Mouse (Mus musculus) neural tube, embryonic 12.5 days (tissue): ENCODE measurements around the gene Grin2a. TPM values are rescaled to one million over a fixed set of nuclear protein-coding genes. Genes with fewer than 3 reads are reported as not detected.

Experiments used
- ATAC-seq: fragments of 200-750 bp; cut with Nextera tagmentation; 2 replicates; pipeline ENCODE4 v1.8.0; 2017; ENCODE audit warnings: low read depth, mild to moderate bottlenecking, moderate TSS enrichment, moderate library complexity; ENCODE audit not compliant: low FRiP score
- H3K27ac ChIP-seq: fragments of 300-500 bp; sonication (generic); 2 replicates; pipeline ENCODE4 v1.5.1; 2016
- H3K27me3 ChIP-seq: fragments of 300-500 bp; sonication (generic); replicated peaks from 2 replicates; pipeline ENCODE4 v1.6.1; 2016; ENCODE audit warnings: mild to moderate bottlenecking
- H3K36me3 ChIP-seq: fragments of 300-500 bp; sonication (generic); 2 replicates; pipeline ENCODE4 v1.6.1; 2016; ENCODE audit warnings: mild to moderate bottlenecking
- H3K4me1 ChIP-seq: fragments of 300-500 bp; sonication (generic); 2 replicates; pipeline ENCODE4 v1.6.1; 2016
- H3K4me2 ChIP-seq: fragments of 300-500 bp; sonication (generic); replicated peaks from 2 replicates; pipeline ENCODE4 v1.6.1; 2016; ENCODE audit warnings: mild to moderate bottlenecking
- H3K4me3 ChIP-seq: fragments of 300-500 bp; sonication (generic); 2 replicates; pipeline ENCODE4 v1.5.1; 2016
- H3K9ac ChIP-seq: fragments of 300-500 bp; sonication (generic); 2 replicates; pipeline ENCODE4 v1.6.1; 2016; ENCODE audit warnings: mild to moderate bottlenecking
- H3K9me3 ChIP-seq: fragments of 300-500 bp; sonication (generic); 2 replicates; pipeline ENCODE4 v1.6.1; 2016; ENCODE audit warnings: mild to moderate bottlenecking
- WGBS: fragments of 180-500 bp; shearing (Covaris S2); methylation state at CpG from one replicate; pipeline ENCODE4 v1.1.7; 2016; 5-methylcytosine and 5-hydroxymethylcytosine counted together
- polyA plus RNA-seq: library from polyadenylated mRNA; unstranded; fragments of >200 nt; fragmentation: Nextera tagmentation; extraction: Ambion mirVana; gene quantifications from 2 replicates; pipeline ENCODE4 v1.2.1, GENCODE M21; 2016

Grin2a gene
- polyA plus RNA-seq, 1 experiment from 2014 or later: 2.3 TPM

DNA sequence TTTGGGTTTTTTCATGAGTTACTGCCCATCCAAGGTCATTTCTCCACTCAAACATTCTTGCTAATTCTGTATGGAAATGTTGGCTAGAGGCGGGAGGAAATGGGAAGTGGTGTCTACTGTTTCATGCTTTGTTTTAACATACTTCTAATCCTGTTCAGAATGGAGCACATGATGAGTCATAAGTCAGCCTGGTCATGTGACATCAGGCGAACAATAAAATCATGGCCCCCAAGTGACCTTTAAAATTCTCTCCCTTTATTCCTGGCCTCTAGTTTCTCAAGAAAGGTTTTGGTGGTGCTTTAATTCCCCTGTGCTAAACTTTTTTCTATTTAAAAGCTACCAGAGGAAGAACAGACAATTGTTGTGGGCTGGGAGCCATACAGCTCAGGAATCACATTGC, 161.1 kb downstream of the Grin2a start:
- WGBS: 85% methylated on average over 2 of the region's 2 CpGs
- no peak overlapping the region for H3K4me3 ChIP-seq
- H3K36me3 ChIP-seq: no peaks in the 10 kb centered on the region
- H3K27me3 ChIP-seq: no peaks in the 10 kb centered on the region
- no peak for ATAC-seq
- no peak overlapping the region for H3K9ac ChIP-seq
- H3K4me2 ChIP-seq: no peak overlapping the region
- H3K4me1 ChIP-seq: no peaks in the 10 kb centered on the region
- H3K9me3 ChIP-seq: no peaks in the 10 kb centered on the region
- no peak overlapping the region for H3K27ac ChIP-seq

DNA sequence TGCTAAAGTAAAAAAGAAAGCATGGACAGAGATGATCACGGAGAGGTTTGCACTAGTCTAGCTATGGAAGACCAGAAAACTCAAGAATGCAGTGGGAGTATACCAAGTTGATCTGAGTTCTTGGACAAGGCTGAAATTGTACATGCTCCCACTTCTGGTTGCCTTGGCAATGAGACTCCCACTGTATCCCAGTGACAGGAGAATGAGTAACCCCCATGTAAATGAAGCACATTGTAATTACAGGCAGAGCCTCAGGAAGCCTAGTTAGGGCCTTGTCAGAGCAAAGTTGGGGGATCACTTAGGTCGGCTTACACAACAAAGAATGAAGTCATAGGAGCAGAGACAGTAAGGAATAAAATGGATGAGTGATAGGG, 170.3 kb downstream of the Grin2a start:
- 69% methylated on average over 2 of the region's 2 CpGs for WGBS

GRCm38 (mm10) chr16:9824436-9825109, 170.8 kb downstream of the Grin2a start:
- no peak for ATAC-seq
- 84% methylated on average over 4 of the region's 4 CpGs for WGBS
- Histone ChIP-seq H3K9me3 (no peaks in the 10 kb centered on the region), H3K27me3 (no peaks in the 10 kb centered on the region), H3K27ac (no peak overlapping the region), H3K4me3 (no peak overlapping the region), H3K36me3 (no peaks in the 10 kb centered on the region), H3K9ac (no peak overlapping the region), H3K4me2 (no peak overlapping the region), H3K4me1 (no peaks in the 10 kb centered on the region)

More for the DNA sequence above, 170.3 kb downstream of the Grin2a start:
- no peak overlapping the region for H3K9ac ChIP-seq
- no peak overlapping the region for H3K4me2 ChIP-seq
- H3K36me3 ChIP-seq: no peaks in the 10 kb centered on the region
- H3K27ac ChIP-seq: no peak overlapping the region
- H3K9me3 ChIP-seq: no peaks in the 10 kb centered on the region
- H3K4me3 ChIP-seq: no peak overlapping the region
- ATAC-seq: no peak
- no peaks in the 10 kb centered on the region for H3K27me3 ChIP-seq
- H3K4me1 ChIP-seq: no peaks in the 10 kb centered on the region

DNA sequence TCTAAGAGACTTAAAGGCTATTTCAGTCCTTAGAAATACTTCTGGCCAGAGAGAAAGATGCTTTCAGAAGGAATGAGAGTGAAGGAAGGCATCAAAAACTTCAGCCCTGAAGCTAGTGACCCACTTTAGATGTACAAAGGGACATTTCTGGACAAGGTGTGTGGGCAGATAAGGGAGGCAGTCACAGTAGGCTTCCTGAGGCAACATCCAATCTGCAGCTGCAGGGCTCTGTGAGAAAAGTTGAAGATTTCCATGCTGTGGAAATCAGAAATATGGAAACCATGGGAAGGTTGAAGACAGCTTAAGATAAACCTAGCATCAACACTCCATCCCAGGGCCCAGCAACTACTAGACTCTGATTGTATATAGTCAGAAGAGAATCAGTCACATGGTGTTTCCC, 171.7 kb downstream of the Grin2a start:
- H3K27me3 ChIP-seq: no peaks in the 10 kb centered on the region
- H3K27ac ChIP-seq: no peak overlapping the region
- H3K9ac ChIP-seq: no peak overlapping the region
- no peak for ATAC-seq
- no peak overlapping the region for H3K4me2 ChIP-seq
- H3K36me3 ChIP-seq: no peaks in the 10 kb centered on the region
- no peaks in the 10 kb centered on the region for H3K9me3 ChIP-seq
- no peaks in the 10 kb centered on the region for H3K4me1 ChIP-seq
- no peak overlapping the region for H3K4me3 ChIP-seq

DNA sequence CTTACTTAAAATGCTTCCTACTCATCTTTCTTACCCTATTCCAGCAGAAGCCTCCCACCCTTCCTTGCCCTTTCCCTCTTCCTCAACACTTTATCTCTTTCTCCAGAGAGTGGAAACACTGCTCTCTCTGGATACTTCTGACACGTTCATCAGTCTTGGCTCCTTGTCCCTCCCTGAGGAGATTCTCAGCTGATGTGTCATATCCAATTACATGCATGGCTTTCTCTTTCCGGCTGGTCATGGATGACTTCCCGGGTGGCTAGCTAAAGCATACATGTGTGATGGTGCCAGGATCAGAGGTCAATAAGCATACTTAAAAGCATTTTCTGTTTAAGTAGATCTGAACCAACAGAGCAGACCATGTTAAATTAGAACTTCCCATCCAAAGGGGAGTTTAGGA, 175.9 kb downstream of the Grin2a start:
- WGBS: 56% methylated on average over 3 of the region's 3 CpGs

GRCm38 (mm10) chr16:9801338-9801737, 194.0 kb downstream of the Grin2a start:
- ATAC-seq: no peak
- no peaks in the 10 kb centered on the region for H3K27me3 ChIP-seq
- H3K4me1 ChIP-seq: no peaks in the 10 kb centered on the region
- H3K9ac ChIP-seq: no peak overlapping the region
- no peak overlapping the region for H3K4me3 ChIP-seq
- H3K36me3 ChIP-seq: no peaks in the 10 kb centered on the region
- WGBS: 90% methylated on average over 8 of the region's 8 CpGs
- H3K4me2 ChIP-seq: no peak overlapping the region
- no peak overlapping the region for H3K27ac ChIP-seq
- H3K9me3 ChIP-seq: no peaks in the 10 kb centered on the region

More for the DNA sequence above, 175.9 kb downstream of the Grin2a start:
- Histone ChIP-seq H3K27me3 (no peaks in the 10 kb centered on the region), H3K4me3 (no peak overlapping the region), H3K9me3 (no peaks in the 10 kb centered on the region), H3K36me3 (no peaks in the 10 kb centered on the region), H3K27ac (no peak overlapping the region), H3K4me2 (no peak overlapping the region), H3K9ac (no peak overlapping the region), H3K4me1 (no peaks in the 10 kb centered on the region)
- no peak for ATAC-seq

DNA sequence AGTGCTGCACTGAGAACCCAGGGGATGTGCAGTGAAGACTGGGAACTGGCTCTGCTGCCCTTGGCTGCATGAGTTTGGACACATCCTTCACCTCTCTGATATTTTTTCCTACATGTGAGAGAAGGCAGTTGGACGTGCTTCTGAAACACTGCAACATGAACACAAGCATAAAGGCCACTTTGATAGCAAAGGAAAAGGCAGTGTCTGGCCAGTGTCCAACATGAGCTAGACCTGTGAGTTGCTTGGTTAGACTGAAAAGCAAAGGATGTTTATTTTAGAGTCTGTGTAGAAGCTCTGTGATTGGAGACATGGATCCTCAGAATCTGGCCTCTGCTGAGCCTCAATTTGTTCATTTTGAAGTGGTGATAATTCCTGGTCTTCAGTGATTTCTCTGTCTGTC, 195.1 kb downstream of the Grin2a start:
- 75% methylated on average over 1 of the region's 1 CpGs for WGBS
- no peaks in the 10 kb centered on the region for H3K27me3 ChIP-seq
- no peak overlapping the region for H3K4me2 ChIP-seq

GRCm38 (mm10) chr16:9792976-9793375, 202.4 kb downstream of the Grin2a start:
- 97% methylated on average over 2 of the region's 2 CpGs for WGBS

More for the DNA sequence above, 195.1 kb downstream of the Grin2a start:
- Histone ChIP-seq H3K9me3 (no peaks in the 10 kb centered on the region), H3K9ac (no peak overlapping the region), H3K27ac (no peak overlapping the region), H3K4me3 (no peak overlapping the region), H3K36me3 (no peaks in the 10 kb centered on the region), H3K4me1 (no peaks in the 10 kb centered on the region)
- ATAC-seq: no peak

DNA sequence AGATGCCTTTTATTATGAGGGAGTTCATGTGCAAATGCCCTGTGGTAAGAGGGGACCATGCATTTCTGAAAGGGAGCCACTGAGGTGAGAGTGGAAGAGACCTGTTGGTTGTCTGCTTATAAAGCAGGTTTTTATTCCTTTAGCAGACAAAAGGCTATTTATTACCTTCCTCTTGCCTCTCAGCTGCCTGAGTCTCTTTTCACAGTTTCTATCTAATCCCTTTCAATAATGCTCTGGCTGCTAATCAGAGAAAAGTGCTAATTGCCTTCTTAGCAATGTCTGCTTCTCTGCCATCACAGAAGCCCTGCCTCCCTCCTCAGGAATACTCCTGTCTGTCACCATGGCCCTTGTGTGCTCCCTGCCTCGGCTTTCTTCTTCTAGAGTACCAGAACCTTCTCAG, 209.1 kb downstream of the Grin2a start:
- Histone ChIP-seq H3K9me3 (no peaks in the 10 kb centered on the region), H3K4me3 (no peak overlapping the region), H3K4me2 (no peak overlapping the region), H3K4me1 (no peaks in the 10 kb centered on the region), H3K27me3 (no peaks in the 10 kb centered on the region), H3K9ac (no peak overlapping the region), H3K27ac (no peak overlapping the region), H3K36me3 (no peaks in the 10 kb centered on the region)
- ATAC-seq: no peak
- 73% methylated on average over 1 of the region's 1 CpGs for WGBS

More at GRCm38 (mm10) chr16:9792976-9793375, 202.4 kb downstream of the Grin2a start:
- no peaks in the 10 kb centered on the region for H3K9me3 ChIP-seq
- H3K4me1 ChIP-seq: no peaks in the 10 kb centered on the region
- H3K4me3 ChIP-seq: no peak overlapping the region
- no peak overlapping the region for H3K27ac ChIP-seq
- H3K4me2 ChIP-seq: no peak overlapping the region
- H3K36me3 ChIP-seq: no peaks in the 10 kb centered on the region
- ATAC-seq: no peak
- H3K9ac ChIP-seq: no peak overlapping the region
- H3K27me3 ChIP-seq: no peaks in the 10 kb centered on the region

DNA sequence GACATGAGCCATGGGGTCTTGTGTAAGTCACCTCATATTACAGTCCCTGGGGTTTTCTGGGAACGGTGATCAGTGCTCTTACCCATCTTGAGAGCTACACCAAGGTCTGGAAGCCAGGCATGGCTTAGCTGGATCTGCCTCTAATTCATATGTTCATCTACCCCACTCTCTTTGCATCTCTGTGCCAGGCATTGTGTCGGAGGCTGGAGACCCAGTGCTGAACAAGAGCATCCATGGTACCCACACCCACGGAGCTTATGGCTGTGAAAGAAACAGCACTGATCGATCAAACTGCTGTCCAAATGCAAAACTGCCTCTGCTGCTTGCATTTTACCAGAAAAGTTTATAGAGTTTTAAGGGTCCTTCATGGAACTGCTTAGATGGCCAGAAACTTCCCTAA, 209.5 kb downstream of the Grin2a start:
- no peak overlapping the region for H3K27ac ChIP-seq
- 90% methylated on average over 4 of the region's 4 CpGs for WGBS
- H3K4me1 ChIP-seq: no peaks in the 10 kb centered on the region
- no peak overlapping the region for H3K4me3 ChIP-seq
- no peak for ATAC-seq
- H3K36me3 ChIP-seq: no peaks in the 10 kb centered on the region
- H3K9me3 ChIP-seq: no peaks in the 10 kb centered on the region
- H3K27me3 ChIP-seq: no peaks in the 10 kb centered on the region
- H3K9ac ChIP-seq: no peak overlapping the region
- H3K4me2 ChIP-seq: no peak overlapping the region

DNA sequence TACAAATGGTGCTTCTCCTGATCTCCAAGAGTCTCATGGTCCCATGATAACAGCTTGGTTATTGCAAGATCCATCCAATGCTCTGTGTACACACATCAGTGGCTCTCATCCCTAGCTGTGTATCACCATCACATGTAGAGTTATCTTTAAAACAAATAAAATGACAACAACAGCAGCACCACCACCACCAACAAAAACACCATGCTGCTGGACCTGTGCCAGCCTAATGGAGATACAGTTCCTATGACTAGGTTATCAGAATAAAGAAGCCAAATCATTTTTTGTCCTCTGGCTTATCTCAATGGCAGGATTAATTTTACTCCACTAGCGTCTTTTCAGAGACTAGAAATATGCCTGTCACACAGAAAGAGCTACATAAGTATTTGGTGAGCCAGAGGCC, 226.4 kb downstream of the Grin2a start:
- Histone ChIP-seq H3K9me3 (no peaks in the 10 kb centered on the region), H3K4me3 (no peak overlapping the region), H3K4me2 (no peak overlapping the region), H3K36me3 (no peaks in the 10 kb centered on the region), H3K9ac (no peak overlapping the region), H3K27me3 (no peaks in the 10 kb centered on the region), H3K27ac (no peak overlapping the region), H3K4me1 (no peaks in the 10 kb centered on the region)
- no peak for ATAC-seq
- 92% methylated on average over 1 of the region's 1 CpGs for WGBS

DNA sequence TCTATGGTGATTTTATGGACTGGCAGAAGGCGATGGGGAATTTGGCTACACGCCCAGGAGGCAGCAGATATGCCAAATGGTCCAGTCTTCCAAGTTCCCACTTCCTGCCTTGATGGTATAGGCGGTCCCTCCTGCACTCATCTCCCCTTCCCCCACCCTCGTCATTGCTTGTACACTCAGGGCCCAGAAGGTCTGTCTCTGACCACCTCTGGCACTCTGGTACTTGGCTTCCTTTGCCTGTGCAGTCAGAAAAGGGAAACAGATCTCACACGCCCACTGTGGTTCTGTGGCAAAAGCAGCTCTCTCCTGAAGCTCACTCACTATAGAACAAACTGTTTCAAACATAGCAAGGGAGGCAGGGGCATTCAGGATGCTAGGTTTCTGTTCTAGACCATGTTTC, 227.0 kb downstream of the Grin2a start:
- Histone ChIP-seq H3K4me1 (no peaks in the 10 kb centered on the region), H3K4me3 (no peak overlapping the region), H3K4me2 (no peak overlapping the region), H3K27me3 (no peaks in the 10 kb centered on the region), H3K9ac (no peak overlapping the region), H3K9me3 (no peaks in the 10 kb centered on the region), H3K36me3 (no peaks in the 10 kb centered on the region), H3K27ac (no peak overlapping the region)
- no peak for ATAC-seq
- 79% methylated on average over 5 of the region's 5 CpGs for WGBS

DNA sequence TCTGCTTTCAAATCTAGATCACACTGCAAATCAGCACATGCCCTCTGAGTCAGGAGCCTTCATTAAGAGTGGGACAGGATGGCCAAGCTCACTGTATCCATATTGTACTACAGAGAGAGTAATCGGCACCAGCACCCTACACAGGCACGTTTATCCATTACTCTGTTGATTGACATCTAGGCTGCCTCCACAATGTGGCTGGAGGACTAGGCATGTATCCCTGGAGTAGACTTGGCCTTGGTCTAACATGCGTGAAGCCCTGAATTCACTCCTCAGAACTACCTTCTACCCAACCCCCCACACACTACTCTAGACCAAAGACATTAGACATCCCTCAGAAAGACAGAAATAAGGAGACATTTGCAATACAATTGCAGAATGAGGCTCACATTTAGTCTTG, 227.4 kb downstream of the Grin2a start:
- ATAC-seq: no peak
- no peak overlapping the region for H3K4me3 ChIP-seq
- 84% methylated on average over 3 of the region's 3 CpGs for WGBS
- H3K9ac ChIP-seq: no peak overlapping the region
- no peaks in the 10 kb centered on the region for H3K4me1 ChIP-seq
- no peak overlapping the region for H3K27ac ChIP-seq
- H3K36me3 ChIP-seq: no peaks in the 10 kb centered on the region
- no peak overlapping the region for H3K4me2 ChIP-seq
- H3K9me3 ChIP-seq: no peaks in the 10 kb centered on the region
- no peaks in the 10 kb centered on the region for H3K27me3 ChIP-seq
